8 mouse cellular contexts compared by ENCODE assay signal in genomic region chrX:52911587-52912371, GRCm38 (mm10). TPM values are rescaled to one million over a fixed set of nuclear protein-coding genes. Genes with fewer than 3 reads are reported as not detected.
DNase-seq lines count a peak whose midpoint lies in the region; ATAC-seq lines count a peak whose summit lies in the region.

Phf6 (plus strand) TSS chrX:52912266.

- peak within 1 kb of the TSS; percentile 95 for H3K27ac ChIP-seq in hindbrain, embryonic 11.5 days (ENCODE audit: low read depth, low read length)

- DNase-seq in MN1 (ENCODE audit: low spot score): peak; percentile 89
- DNase-seq in cerebellum, adult 9-10 months: peak; percentile 87
- DNase-seq in frontal cortex, adult 2 months (ENCODE audit: extremely low spot score in 1 of 2, low spot score in 1 of 2): peak; percentile 64 to 89
- DNase-seq in hindbrain, embryonic 11.5 days (ENCODE audit: low spot score): peak; percentile 90
- DNase-seq in layer of hippocampus, postnatal 14 days (ENCODE audit: low spot score in 2 of 2): peak; percentile 83 to 92
- peak; percentile 89 for DNase-seq in lung, postnatal 14 days
- DNase-seq in retina, adult 2 months (ENCODE audit: low read depth, low spot score): peak; percentile 73
- DNase-seq in thymus, postnatal 36 days: peak; percentile 86 to 92

- 15% methylated on average over 54 of the region's 54 CpGs for WGBS in hindbrain, embryonic 11.5 days

- no peaks in the 10 kb centered on the region for H3K36me3 ChIP-seq in hindbrain, embryonic 11.5 days (ENCODE audit: control insufficient read depth, insufficient read depth, low read length)

- H3K4me3 ChIP-seq in hindbrain, embryonic 11.5 days (ENCODE audit: low read depth, low read length): peak within 1 kb of the TSS; percentile 62

- H3K9me3 ChIP-seq in hindbrain, embryonic 11.5 days (ENCODE audit: control insufficient read depth, low read length): no peaks in the 10 kb centered on the region

- no peaks in the 10 kb centered on the region for H3K27me3 ChIP-seq in hindbrain, embryonic 11.5 days (ENCODE audit: control insufficient read depth, insufficient read depth, low read length)

- peak; percentile 98 for ATAC-seq in hindbrain, embryonic 11.5 days (ENCODE audit: low FRiP score)

- H3K9ac ChIP-seq in hindbrain, embryonic 11.5 days (ENCODE audit: low read depth, low read length): peak within 1 kb of the TSS; percentile 86

- H3K4me2 ChIP-seq in hindbrain, embryonic 11.5 days (replicated peaks; ENCODE audit: low read depth, low read length): peak within 1 kb of the TSS; percentile 39

- no peaks in the 10 kb centered on the region for H3K4me1 ChIP-seq in hindbrain, embryonic 11.5 days (replicated peaks; ENCODE audit: control insufficient read depth, insufficient read depth, low read length)

RNA-seq across cellular contexts. Expression of gene Phf6, which starts in this region (rescaled TPM):
- polyA plus RNA-seq in frontal cortex, adult 2 months (2012; rRNA removed): 16.4 and 18.5 TPM in 2 replicates
- 99.6 and 117 TPM in 2 replicates for polyA plus RNA-seq in hindbrain, embryonic 11.5 days (2014; fragmentation: Nextera tagmentation; extraction: Ambion mirVana)
- total RNA-seq in layer of hippocampus, postnatal 14 days (2021): 10 to 100 TPM; 18.8 to 21.8 TPM

Comparison
In these comparisons a context has a peak if more than half of its experiments do, and no peak if none do; other contexts are left out.
1. Peak in every context shown above with its lines: DNase-seq, ATAC-seq, H3K4me3 ChIP-seq and H3K27ac ChIP-seq.